Mouse (Mus musculus): Measurements from ENCODE around the gene Kif26b. TPM values are rescaled to one million over a fixed set of nuclear protein-coding genes. Genes with fewer than 3 reads are reported as not detected.

The Kif26b gene
- total RNA-seq, 2 experiments from 2014 or later: 8.6 to 9.0 TPM

DNA sequence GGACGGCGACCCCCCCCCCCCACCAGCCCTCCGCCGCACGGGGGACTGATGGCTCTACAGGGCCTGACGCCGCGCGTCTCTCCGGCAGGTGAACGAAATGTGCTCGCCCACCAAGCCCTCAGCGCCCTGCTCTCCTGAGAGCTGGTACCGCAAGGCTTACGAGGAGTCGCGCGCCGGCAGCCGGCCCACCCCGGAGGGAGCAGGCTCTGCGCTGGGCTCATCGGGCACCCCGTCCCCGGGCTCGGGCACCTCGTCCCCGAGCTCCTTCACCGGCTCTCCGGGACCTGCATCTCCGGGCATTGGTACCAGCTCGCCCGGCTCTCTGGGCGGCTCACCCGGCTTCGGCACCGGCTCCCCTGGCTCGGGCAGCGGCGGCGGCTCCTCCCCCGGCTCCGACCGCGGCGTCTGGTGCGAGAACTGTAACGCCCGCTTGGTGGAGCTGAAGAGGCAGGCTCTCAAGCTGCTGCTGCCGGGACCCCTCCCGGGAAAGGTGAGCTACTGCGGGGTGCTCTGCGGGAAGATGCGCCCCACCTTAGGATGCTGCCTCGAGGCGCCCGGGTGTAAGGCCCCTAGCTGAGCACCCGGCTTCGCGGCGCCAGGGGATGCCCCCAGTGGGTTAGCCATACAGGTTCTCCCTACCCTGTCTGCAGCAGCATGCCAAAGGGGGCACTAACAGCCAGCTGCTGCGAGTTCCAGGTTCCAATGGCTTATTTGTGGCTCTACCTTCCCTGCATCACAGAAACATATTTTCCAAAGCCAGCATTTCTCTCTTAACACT is 1.6 kb downstream of the Kif26b start:
- DNase-seq (ENCODE audit: low spot score in 2 of 2): peak; percentile 77 to 85

DNA sequence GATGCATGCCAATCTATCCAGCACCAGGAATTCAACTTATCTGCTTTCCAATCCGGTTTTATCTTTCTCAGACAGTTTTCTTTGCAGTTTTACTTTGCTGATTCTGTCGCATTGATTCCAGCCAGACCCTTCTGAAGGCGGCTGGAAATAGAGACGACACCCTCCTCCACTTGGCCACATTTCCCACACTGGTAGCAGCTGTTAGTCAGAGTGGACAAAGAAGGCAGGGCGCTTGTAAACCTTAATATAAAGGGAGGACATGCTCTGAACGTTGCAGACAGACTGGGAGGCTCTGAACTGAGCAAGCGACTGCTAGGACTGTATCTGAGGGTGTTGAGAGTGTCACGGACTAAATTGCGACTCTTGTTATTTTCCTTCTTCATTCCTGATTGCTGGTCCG is 11.3 kb downstream of the Kif26b start:
- no peak for DNase-seq (ENCODE audit: low spot score in 2 of 2)

DNA sequence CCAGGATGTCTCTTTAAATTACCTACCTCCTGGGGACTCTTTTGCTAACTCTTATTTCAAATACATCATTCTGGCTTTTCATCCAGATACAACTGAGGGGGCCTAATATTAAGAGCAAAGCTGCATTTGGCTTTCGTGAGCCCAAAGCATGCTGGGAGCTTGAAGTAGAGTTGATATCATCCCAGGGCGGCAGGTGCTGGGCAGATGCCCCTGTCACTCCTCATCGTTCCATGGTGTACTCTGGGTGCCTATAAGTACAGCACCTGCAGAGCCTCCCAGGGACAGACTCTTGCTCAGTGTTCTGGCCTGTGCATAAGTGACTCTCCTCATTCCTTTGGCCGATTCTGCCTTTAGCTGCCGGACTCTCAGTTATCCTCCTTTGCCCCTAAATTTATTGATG is 13.5 kb downstream of the Kif26b start:
- no peak for DNase-seq (ENCODE audit: low spot score in 2 of 2)

DNA sequence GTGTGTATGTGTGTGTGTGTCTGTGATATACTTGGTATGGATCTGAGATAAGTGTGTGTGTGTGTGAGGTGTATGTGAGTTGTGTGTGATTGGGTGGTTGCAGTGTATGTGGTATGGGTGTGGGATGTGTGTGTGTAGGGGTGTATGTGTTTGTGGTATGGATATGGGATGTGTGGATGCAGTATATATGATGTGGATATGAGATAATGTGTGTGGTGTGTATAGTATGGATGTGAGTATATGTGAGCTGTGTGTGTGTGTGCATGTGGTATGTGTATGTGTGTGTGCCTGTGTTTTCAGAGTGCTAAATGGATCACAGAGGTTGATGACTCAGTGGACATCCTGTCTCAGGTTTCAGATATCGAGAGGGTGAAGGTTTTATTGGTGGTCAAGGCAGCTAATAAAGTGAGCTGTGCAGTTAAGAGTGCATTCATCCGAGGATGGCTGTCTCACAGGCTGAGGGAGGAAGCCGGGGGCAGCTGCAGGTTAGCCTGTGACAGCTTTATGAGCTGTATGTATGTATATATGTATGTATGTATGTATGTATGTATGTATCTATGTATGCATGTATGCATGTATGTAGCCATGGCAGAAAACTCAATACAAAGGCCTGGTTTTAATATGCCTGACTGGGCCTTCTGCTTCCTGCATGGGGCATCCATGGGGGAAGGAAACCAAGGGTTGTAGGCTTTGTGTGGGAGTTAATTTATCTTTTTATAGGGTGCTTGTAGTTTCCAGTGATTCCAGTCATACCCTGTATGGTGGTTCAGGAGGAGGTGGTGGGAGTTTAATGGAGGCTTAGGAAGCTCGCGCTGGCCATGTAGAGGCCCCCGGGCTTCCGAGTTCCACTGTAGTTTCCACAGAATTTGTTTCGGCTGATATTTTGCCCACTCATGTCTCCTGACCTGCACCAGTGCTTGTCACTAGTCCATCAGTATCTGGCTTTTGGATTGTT is 14.3 kb downstream of the Kif26b start:
- DNase-seq (ENCODE audit: low spot score in 2 of 2): no peak

DNA sequence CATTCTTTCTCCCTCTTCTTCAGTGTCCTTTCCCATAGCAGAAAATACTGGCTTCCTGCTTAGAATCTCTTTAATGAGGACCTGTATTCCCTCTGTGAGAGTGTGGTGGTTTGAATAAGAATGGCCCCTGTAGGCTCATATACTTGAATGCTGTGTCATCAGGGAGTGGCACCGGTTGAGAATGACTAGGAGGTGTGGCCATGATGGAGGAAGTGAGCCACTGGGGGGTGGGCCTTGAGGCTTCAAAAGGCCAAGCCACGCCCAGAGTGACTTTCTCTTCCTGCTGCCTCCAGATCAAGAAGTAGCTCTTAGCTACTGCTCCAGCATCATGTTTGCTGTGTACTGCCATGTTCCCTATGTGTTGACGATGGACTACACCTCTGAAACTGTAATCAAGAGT is 15.7 kb downstream of the Kif26b start:
- DNase-seq (ENCODE audit: low spot score in 2 of 2): no peak

DNA sequence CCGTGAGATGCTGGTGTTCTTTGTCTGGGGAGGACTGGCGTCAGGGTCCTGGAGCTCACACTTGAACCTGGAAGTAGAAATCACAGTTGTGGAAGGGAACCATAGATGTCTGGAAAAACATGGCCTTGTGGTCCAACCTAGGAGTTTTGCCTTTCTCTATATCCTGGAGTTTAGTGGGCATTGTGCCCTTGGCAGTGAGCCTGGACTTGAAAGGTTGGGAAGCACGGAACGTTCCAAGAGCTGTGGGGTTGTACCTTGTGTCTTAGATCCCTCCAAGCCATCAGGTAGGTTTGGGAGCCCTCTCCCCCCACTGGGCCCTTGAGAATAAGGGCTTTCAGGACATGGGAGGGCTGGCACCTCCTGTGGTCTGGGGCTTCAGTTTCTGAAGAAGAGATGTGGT is 20.7 kb downstream of the Kif26b start:
- DNase-seq (ENCODE audit: low spot score in 2 of 2): no peak

DNA sequence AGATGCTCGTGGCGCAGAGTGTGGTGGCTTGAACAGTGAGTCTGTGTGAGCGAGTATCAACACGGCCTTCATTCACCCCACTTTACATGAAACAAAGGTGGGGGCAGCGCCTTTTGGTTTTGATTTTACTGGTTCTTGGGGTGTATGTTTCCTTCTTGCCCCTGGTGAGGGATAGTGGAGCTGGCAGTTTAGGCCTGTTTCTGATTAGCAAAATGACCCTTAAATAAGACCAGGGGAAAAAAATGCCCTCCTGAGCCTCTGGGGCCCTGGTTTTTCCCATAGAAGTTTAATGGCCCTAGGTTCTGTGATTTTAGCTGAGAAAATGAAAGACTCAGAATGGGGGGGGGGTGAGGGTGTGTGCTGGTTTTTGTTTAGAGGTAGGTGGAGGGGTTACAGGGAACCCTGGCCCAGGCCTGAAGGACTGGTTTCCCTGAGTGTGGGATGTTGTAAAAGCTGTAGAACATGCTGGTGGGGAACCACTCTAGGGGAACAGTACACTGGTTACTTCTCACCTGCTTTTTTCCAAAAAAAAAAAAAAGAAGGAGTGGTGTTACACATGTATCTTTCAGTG is 21.6 kb downstream of the Kif26b start:
- no peak for DNase-seq (ENCODE audit: low spot score in 2 of 2)

DNA sequence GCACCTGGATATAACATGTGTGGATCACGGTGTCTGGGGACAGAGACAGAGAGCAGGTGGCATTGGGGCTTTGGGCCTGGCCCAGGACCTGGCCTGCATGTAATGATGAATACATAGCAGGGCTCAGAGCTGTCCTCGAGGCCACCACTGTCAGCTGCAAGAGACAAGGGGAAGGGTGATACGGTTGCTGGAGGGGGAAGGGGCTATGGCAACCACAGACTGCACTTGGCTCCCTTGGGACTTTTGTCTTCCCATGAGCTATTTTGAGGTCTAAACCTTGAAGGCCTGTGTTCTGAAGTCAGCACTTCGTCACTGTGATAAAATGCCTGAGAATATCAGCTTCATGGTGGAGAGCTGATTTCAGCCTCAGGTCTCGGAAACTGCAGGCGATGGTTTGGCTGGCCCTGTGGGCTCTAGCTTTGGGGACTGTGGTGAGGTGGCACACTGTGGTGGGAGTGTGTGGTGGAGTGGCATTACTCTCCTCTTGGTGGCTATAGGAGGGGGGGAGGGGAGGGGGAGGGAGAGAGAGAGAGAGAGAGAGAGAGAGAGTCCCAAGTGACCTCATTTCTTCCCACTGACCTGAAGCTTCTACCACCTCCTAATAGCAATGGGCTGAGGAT is 23.5 kb downstream of the Kif26b start:
- DNase-seq (ENCODE audit: low spot score in 2 of 2): no peak

DNA sequence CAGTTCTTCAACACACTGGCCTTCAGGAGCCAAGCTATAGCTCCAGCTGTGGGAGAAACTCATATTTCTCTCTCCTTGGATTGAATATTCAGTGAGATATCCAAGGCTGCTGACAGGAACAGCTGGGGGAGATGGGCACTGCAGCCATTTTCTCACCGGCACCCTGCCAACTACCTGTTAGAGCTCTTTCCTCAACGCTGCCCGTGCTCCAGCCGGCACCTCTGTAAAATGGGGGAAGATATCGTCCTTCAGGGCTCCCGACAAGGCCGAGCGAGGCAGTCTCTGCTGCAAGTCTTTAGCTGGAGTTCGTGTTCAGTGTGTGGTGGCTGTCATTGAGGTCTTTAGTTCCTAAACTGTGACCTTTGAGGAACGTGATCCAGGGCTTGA is 24.0 kb downstream of the Kif26b start:
- DNase-seq (ENCODE audit: low spot score in 2 of 2): no peak

DNA sequence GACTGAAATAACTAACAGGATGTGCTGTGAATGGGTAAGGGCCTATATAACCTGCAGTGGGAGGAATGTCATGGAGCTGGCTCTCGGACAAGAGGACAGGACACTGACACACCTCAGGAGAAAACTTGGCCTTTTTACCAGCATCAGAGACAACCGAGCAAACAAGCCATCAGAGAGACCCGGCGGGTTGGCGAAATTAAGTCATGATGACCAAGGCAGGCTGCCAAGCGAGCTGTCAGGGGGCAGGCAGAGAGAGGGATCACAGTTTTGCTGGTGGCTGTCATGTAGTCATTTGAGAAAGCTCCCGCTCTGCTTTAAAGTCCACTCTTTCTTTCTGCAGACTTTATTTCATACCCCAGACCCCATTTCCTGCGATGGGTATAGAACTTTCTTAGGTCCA is 27.3 kb downstream of the Kif26b start:
- DNase-seq (ENCODE audit: low spot score in 2 of 2): no peak

DNA sequence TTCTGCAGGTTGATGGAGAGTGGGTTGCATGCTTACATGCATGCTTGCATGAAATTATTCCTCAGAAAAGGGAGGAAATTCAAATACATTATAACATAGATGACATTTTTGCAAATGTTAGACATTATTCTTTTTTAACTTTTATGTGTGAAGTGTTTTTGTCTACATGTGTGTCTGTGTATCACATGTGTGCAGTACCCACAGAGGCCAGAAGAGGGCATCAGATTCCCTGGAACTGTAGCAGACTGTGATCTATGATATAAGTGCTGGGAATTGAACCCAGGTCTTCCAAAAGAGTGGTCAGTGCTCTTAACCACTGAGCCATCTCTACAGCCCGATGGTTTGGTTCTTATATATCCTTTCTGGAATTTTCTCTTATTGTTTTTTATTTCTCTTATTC is 31.1 kb downstream of the Kif26b start:
- DNase-seq (ENCODE audit: low spot score in 2 of 2): no peak

DNA sequence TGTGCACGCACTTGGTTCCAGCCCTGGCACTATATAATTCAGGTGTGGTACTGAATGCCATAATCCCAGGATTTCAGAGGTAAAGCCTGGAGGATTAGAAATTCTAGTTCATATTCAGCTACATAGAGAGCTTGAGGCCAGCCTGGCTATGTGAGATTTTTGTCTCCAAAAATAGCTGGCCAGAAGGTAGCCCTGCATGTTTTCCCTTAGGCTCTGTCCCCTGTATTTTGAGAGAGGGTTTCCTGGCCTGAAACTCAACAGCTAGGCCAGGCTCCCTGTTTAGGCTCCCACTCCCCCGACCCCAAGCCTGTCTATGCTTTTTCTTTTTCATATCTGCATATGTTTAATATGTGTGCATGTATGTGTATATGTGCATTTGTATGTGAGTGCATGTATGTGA is 34.9 kb downstream of the Kif26b start:
- DNase-seq (ENCODE audit: low spot score in 2 of 2): no peak

DNA sequence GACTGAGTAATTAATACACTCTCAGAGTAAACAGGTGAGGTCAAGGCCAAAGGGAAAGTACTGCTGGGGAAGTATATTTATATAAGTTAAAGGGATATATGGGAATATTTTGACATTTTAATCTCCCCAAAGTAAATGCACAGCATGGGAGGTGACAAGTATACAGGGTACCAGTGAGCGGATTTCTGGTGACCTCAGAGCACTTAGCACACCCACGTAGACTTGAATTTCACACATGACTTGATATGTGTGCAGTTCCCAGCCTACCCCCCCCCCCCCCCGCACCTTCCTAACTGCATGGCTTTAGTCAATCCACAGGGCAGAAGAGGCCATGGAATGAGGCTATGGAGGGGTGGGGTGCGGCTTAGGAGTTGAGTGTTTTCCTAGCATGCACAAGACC is 35.9 kb downstream of the Kif26b start:
- DNase-seq (ENCODE audit: low spot score in 2 of 2): no peak

DNA sequence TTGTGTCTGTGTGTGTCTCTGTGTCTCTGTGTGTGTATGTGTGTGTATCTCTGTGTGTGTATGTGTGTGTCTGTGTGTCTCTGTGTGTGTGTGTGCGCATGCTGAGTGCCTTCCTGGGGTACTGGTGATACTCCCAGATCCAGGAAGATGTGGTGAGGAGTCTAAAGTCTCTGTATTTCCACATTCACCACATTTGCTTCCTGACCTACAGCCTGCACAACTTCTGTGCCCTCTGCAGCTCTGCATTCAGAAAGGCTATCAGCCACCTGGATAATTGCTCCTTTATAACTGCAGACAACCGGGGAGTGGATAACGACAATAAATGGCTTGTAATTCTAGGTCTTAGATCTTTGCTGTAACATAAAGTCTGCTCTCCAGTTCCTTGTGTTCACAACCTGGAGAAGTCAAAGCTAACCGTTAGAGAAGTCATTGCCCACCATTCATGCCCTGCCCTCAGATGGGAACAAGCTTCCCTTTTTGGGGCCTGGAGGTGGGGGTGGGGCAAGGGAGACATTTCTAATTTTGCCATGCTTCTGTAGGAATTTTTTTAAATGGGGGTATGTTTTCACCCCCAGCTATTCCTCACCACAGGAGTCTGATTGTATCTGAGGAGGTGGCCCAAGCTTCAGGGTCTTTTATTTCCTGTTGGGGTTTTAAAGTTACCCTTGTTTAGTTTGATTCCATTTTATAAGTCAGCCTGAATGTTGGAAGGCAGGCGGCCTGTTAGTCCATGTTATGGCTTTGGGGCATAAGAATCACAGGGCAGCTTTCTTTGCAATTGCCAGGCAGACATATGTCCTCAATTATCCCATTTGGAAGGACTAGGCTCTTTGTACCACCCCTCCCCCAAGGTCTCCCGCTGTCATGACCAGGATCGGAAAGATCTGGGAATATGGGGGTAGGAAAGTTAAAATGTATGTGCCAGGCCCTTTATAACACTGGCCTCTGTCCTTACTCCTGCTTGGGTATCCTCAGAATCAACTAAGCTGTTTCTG is 39.9 kb downstream of the Kif26b start:
- no peak for DNase-seq (ENCODE audit: low spot score in 2 of 2)

DNA sequence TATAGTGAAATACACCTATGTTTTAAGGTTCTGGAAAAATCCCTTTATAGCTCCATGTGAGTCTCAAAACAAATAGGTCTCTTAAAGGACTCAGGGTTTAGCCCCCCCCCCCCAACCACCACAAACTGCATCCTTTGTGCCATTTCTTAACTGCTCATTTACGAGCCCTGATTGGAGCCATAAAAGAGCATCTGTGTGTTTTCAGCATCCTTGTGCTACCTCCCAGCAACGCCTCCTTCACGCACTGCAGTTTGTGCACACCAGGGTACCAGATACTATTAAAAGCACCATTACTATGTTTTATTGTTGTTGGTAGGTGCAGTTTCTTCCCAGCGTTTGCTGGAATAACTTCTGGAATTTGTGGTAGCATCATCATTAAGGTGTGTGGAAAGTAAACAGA is 42.1 kb downstream of the Kif26b start:
- DNase-seq (ENCODE audit: low spot score in 2 of 2): no peak

DNA sequence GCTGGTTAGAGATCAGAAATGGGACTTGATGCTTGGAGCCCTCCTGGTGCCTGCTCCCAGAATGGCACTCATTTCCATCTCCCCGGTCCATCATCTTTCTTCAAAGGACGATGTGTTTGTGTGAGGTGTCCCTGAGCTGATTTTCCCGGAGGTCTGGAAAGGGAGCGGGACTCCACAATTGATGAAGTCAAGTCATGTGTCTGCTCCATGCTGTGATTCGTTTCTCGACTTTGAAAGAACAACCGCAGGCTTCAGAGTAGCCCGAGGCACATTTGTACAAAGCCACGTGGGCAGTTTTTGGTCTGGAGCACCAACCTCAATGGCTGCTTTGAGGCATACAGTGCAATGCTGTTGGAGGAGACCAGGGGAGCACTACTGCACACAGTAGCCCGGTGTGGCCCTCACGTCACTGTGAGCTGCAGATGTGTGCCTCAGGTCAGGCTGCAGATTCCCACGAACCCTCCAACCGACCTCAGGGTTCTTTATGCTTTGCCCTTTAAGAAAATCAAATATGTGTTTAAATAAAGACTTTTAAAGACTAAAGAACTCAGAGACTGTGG is 43.0 kb downstream of the Kif26b start:
- DNase-seq (ENCODE audit: low spot score in 2 of 2): no peak

DNA sequence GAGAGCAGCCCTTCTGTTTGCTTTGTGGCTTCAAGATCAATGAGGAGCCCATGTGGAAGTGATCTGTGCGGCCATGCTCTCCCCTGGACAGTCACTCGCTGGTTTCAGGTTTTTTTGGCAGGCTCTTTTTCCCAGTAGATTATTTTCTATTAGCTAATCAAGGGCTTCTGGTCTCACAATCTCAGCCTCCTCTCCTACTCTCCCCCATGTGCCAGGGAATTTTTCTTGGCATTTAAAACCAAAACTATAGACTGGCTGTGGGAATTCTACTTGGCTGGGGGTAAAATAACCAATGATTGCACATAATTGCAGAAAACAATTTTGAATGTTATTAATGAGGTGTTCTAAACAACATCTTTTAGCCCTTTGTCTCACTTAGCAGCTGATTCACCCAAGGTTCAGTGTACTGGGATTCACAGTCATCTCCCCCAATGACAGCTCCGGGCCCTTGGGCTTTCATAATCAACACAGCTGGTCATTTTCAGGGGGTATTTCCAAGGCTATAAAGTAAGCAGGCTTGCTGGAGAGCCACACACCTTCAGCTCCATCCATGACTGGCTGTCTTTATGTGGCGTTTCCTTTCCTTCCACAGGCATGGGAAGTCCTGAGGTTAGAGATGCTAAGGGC is 44.6 kb downstream of the Kif26b start:
- no peak for DNase-seq (ENCODE audit: low spot score in 2 of 2)

DNA sequence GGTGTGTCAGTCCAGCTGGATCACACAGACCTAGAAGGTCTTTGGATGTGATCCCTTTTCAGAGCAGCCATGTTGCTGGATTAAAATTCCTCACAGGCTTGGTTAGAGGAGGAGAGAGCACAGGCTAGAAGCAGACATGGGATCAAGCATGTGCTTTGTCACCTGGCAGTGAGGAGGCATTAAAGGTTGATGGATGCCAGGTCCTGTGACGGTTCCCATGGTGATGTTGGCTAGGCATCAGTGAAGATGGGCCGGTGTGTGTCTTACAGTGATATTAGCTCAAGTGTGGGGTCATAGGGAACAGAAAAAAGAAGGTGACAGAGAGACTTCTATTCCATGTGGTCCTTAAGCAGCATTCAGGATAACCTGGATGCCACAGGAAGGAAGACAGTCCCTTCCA is 46.8 kb downstream of the Kif26b start:
- DNase-seq (ENCODE audit: low spot score in 2 of 2): no peak

DNA sequence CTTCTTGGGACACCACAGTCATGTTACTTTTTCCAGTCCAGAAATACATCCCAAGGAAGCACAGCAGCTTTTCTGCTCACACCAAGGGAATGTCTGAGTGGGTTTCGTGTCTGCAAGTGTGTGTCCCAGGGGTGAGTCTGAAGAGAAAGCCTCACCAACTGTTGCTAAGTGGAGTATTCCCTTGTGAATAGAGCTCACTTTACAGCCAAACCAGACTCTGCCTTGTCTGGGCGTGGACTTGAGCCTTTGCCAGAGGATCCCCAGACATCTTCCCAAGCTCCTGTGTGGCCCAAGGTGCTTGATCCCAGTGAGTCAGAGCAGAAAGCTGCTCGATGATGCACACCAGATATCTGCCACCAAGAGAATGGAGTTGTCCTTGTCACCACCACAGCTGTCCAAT is 48.0 kb downstream of the Kif26b start:
- DNase-seq (ENCODE audit: low spot score in 2 of 2): no peak

Measured in left cerebral cortex, adult 18-20 months (tissue).